Mouse (Mus musculus) heart, embryonic 14.5 days (tissue): ENCODE results near the gene Lhx6. TPM values are rescaled to one million over a fixed set of nuclear protein-coding genes. Genes with fewer than 3 reads are reported as not detected.

Experiments
- ATAC-seq: fragments of 200-750 bp; cut with Nextera tagmentation; 2 replicates; pipeline ENCODE4 v1.8.0; 2017; ENCODE audit warnings: low read depth, moderate TSS enrichment; ENCODE audit not compliant: insufficient number of reproducible peaks, insufficient read depth, low FRiP score
- H3K27ac ChIP-seq, 2 experiments: fragments of 200-500 bp in 1 of 2; fragments of 300-500 bp in 1 of 2; sonication (generic) in 1 of 2; replicated peaks in 1 of 2; 2 replicates each; pipeline ENCODE4 v1.5.1; 2012 to 2014; ENCODE audit warnings: low read depth in 2 of 2, low read length in 2 of 2, control low read depth in 1 of 2, mild to moderate bottlenecking in 1 of 2, mixed read lengths in 1 of 2; ENCODE audit not compliant: control insufficient read depth in 1 of 2, insufficient read depth in 1 of 2
- H3K27me3 ChIP-seq: fragments of 300-500 bp; sonication (generic); 2 replicates; pipeline ENCODE4 v1.6.1; 2014; ENCODE audit warnings: mild to moderate bottlenecking, low read length, control low read depth; ENCODE audit not compliant: control insufficient read depth, insufficient read depth
- H3K36me3 ChIP-seq: fragments of 300-500 bp; sonication (generic); 2 replicates; pipeline ENCODE4 v1.6.1; 2014; ENCODE audit warnings: mild to moderate bottlenecking, control low read depth, low read length, mixed read lengths; ENCODE audit not compliant: control insufficient read depth, insufficient read depth
- H3K4me1 ChIP-seq, 2 experiments: fragments of 200-500 bp in 1 of 2; fragments of 300-500 bp in 1 of 2; sonication (generic) in 1 of 2; 2 replicates each; pipeline ENCODE4 v1.6.1; 2012 to 2014; ENCODE audit warnings: low read length in 2 of 2, control low read depth in 1 of 2, mixed read lengths in 1 of 2; ENCODE audit not compliant: control insufficient read depth in 2 of 2, insufficient read depth in 2 of 2
- H3K4me2 ChIP-seq: fragments of 300-500 bp; sonication (generic); 2 replicates; pipeline ENCODE4 v1.6.1; 2014; ENCODE audit warnings: mild to moderate bottlenecking, low read length
- H3K4me3 ChIP-seq, 2 experiments: fragments of 200-500 bp in 1 of 2; fragments of 300-500 bp in 1 of 2; sonication (generic) in 1 of 2; 2 replicates each; pipeline ENCODE4 v1.5.1; 2012 to 2014; ENCODE audit warnings: low read length in 2 of 2, mild to moderate bottlenecking in 2 of 2, control low read depth in 1 of 2, low read depth in 1 of 2, moderate library complexity in 1 of 2; ENCODE audit not compliant: control insufficient read depth in 1 of 2, insufficient read depth in 1 of 2
- H3K9ac ChIP-seq: fragments of 300-500 bp; sonication (generic); 2 replicates; pipeline ENCODE4 v1.6.1; 2014; ENCODE audit warnings: mild to moderate bottlenecking, low read length
- H3K9me3 ChIP-seq: fragments of 300-500 bp; sonication (generic); 2 replicates; pipeline ENCODE4 v1.6.1; 2016; ENCODE audit warnings: low read length, control low read depth; ENCODE audit not compliant: control insufficient read depth
- WGBS: fragments of 180-500 bp; shearing (Covaris S2); extraction: QIAGEN DNeasy Blood & Tissue Kit; methylation state at CpG from one replicate; pipeline ENCODE4 v1.1.7; 2014; 5-methylcytosine and 5-hydroxymethylcytosine counted together
- polyA plus RNA-seq: library from polyadenylated mRNA; unstranded; fragments of >200 nt; fragmentation: Nextera tagmentation; extraction: Ambion mirVana; gene quantifications from 2 replicates; pipeline ENCODE4 v1.2.1, GENCODE M21; 2014

Lhx6 gene
- polyA plus RNA-seq, 1 experiment from 2014 or later: 1.5 TPM

DNA sequence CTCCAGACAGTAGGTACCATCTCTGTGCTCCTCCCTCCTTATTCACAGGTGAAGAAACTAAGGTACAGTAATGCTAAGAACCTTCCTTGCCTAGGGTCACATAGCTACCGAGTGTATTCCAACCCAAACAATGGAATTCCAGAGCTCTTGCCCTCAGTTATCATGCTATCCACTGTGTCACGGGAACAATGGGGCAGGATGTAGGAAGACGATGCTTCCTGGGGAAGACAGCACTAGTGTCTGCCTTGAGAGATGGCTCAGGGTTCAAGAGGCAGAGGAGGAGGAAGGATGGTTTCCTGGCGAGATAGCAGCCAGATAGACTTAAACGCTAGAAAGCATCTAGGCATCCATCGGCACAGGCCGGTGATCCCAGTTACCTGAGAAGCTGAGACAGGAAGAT lies 72.3 kb downstream of the Lhx6 start:
- H3K27ac ChIP-seq: no peak overlapping the region

More for the DNA sequence above, 72.3 kb downstream of the Lhx6 start:
- ATAC-seq: no peak
- WGBS: 60% methylated on average over 7 of the region's 7 CpGs
- Histone ChIP-seq H3K9ac (no peak overlapping the region), H3K4me1 (no peaks in the 10 kb centered on the region), H3K9me3 (no peaks in the 10 kb centered on the region), H3K36me3 (peaks cover 34% of the 10 kb centered on the region), H3K4me2 (no peak overlapping the region), H3K27me3 (no peaks in the 10 kb centered on the region), H3K4me3 (no peak overlapping the region)

Other genes starting within 250 kb of the Lhx6 start
- gene Ttll11, start 125.5 kb downstream of the Lhx6 start, polyA plus RNA-seq: 0.53 and 1.00 TPM in 2 replicates
- 464 and 494 TPM in 2 replicates for gene Ndufa8, start 56.0 kb downstream of the Lhx6 start, polyA plus RNA-seq
- not detected in 2 replicates for gene Morn5, start 56.0 kb downstream of the Lhx6 start, polyA plus RNA-seq
- gene Mrrf, start 31.0 kb upstream of the Lhx6 start, polyA plus RNA-seq: 42.7 and 45.1 TPM in 2 replicates
- 66.1 and 66.3 TPM in 2 replicates for gene Rbm18, start 31.4 kb upstream of the Lhx6 start, polyA plus RNA-seq
- 26.7 and 31.0 TPM in 2 replicates for gene Ptgs1, start 125.0 kb upstream of the Lhx6 start, polyA plus RNA-seq